10 mouse cellular contexts compared by ENCODE assay signal in the genomic region with DNA sequence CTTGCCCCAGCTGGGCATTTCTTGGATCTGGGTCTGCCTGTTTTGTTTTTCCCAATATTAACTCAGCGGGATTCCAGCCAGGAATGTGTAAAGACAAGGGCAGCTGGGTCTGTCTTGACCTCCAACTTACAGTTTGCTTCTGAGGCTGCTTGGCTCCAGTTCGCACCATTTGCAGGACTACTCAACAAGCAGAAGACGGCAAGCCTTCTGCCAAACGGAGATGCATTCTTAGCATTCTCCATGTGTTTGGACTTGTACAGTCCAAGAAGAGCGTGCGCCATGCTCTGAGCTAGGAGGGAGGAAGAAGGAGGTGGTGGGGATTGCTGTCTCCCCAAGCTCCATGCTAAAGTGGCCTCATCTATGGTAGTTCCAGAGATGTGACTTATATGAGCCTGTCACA.
A peak's percentile ranks its signal among the peaks of the same experiment; 100 is the strongest.
DNase-seq lines count a peak whose midpoint lies in the region; ATAC-seq and TF ChIP-seq lines count a peak whose summit lies in the region.
"Had no signal": no experiment of that assay in that cellular context is flagged by ENCODE, and none has a peak within 500 bp of the region (broad histone marks: within the 10 kb centered on the region; RNA-seq: fewer than 3 reads in every experiment).

No protein-coding gene starts in this region.

- peak; percentile 29 for DNase-seq in embryo, embryonic 10 days (ENCODE audit: low spot score)
- DNase-seq in embryo, embryonic 10.5 days (ENCODE audit: low spot score): no peak
- peak; percentile 8 for DNase-seq in kidney, adult 2 months
- peak; percentile 32 for DNase-seq in NIH3T3 (ENCODE audit: low read depth)
- peak; percentile 77 for DNase-seq in lung, embryonic 14.5 days
- no peak for DNase-seq in frontal cortex, adult 2 months (ENCODE audit: extremely low spot score in 1 of 2, low spot score in 1 of 2)
- no peak for DNase-seq in layer of hippocampus, postnatal 36 days
- DNase-seq: cerebellum, adult 11-12 months had no signal

- no peak overlapping the region for H3K9ac ChIP-seq in kidney, embryonic 14.5 days (ENCODE audit: low read depth, low read length)
- H3K9ac ChIP-seq in lung, embryonic 14.5 days: no peak overlapping the region
- H3K9ac ChIP-seq: neural tube, embryonic 13.5 days had no signal

- no peak for TF ChIP-seq CTCF in kidney, adult 2 months (conservative IDR thresholded peaks at IDR 0.05; ENCODE audit: insufficient read depth, insufficient read length, low read depth, low read length)
- TF ChIP-seq CTCF in lung, embryonic 14.5 days (IDR thresholded peaks at IDR 0.05; ENCODE audit: low read depth): no peak

- H3K9me3 ChIP-seq in kidney, embryonic 14.5 days (ENCODE audit: control insufficient read depth, low read length): no peaks in the 10 kb centered on the region
- no peaks in the 10 kb centered on the region for H3K9me3 ChIP-seq in lung, embryonic 14.5 days (ENCODE audit: low read depth, low read length)
- H3K9me3 ChIP-seq: neural tube, embryonic 13.5 days had no signal

- 67% methylated on average over 6 of the region's 6 CpGs for WGBS in kidney, adult 2 months
- 81% methylated on average over 6 of the region's 6 CpGs for WGBS in kidney, embryonic 14.5 days
- WGBS in lung, embryonic 14.5 days: 36% methylated on average over 6 of the region's 6 CpGs

- no peaks in the 10 kb centered on the region for H3K36me3 ChIP-seq in kidney, adult 2 months (ENCODE audit: control insufficient read depth, insufficient read depth, low read length)
- H3K36me3 ChIP-seq in kidney, embryonic 14.5 days (ENCODE audit: control insufficient read depth, insufficient read depth, low read length): no peaks in the 10 kb centered on the region
- no peaks in the 10 kb centered on the region for H3K36me3 ChIP-seq in lung, embryonic 14.5 days (ENCODE audit: insufficient read depth)
- H3K36me3 ChIP-seq: neural tube, embryonic 13.5 days had no signal

- TF ChIP-seq POLR2A in kidney, adult 2 months (IDR thresholded peaks at IDR 0.05; ENCODE audit: low read depth, low read length): no peak

- ATAC-seq in kidney, embryonic 14.5 days (ENCODE audit: low FRiP score, low TSS enrichment): no peak
- ATAC-seq in lung, embryonic 14.5 days (ENCODE audit: insufficient read depth): peak; percentile 88

- no peak overlapping the region for H3K4me3 ChIP-seq in kidney, adult 2 months (ENCODE audit: insufficient read depth, low read depth, low read length)
- H3K4me3 ChIP-seq in kidney, embryonic 14.5 days (ENCODE audit: low read length): no peak overlapping the region
- H3K4me3 ChIP-seq in lung, embryonic 14.5 days (ENCODE audit: low read depth, low read length): no peak overlapping the region
- H3K4me3 ChIP-seq: neural tube, embryonic 13.5 days had no signal

- no peaks in the 10 kb centered on the region for H3K4me1 ChIP-seq in kidney, adult 2 months (ENCODE audit: control insufficient read depth, insufficient read depth, low read length)
- no peaks in the 10 kb centered on the region for H3K4me1 ChIP-seq in kidney, embryonic 14.5 days (ENCODE audit: control insufficient read depth, insufficient read depth, low read length)
- H3K4me1 ChIP-seq in lung, embryonic 14.5 days (ENCODE audit: insufficient read depth): no peaks in the 10 kb centered on the region

- no peak overlapping the region for H3K27ac ChIP-seq in kidney, adult 2 months (ENCODE audit: insufficient read depth, low read depth, low read length)
- no peak overlapping the region for H3K27ac ChIP-seq in kidney, embryonic 14.5 days (ENCODE audit: low read depth, low read length)
- H3K27ac ChIP-seq in lung, embryonic 14.5 days (ENCODE audit: low read depth): no peak overlapping the region
- H3K27ac ChIP-seq: neural tube, embryonic 13.5 days had no signal

- no peaks in the 10 kb centered on the region for H3K27me3 ChIP-seq in kidney, adult 2 months (replicated peaks; ENCODE audit: control insufficient read depth, insufficient read depth, low read length)
- no peaks in the 10 kb centered on the region for H3K27me3 ChIP-seq in kidney, embryonic 14.5 days (ENCODE audit: control insufficient read depth, insufficient read depth, low read length)
- no peaks in the 10 kb centered on the region for H3K27me3 ChIP-seq in lung, embryonic 14.5 days (ENCODE audit: insufficient read depth, low read length)
- H3K27me3 ChIP-seq: neural tube, embryonic 13.5 days had no signal

- H3K4me2 ChIP-seq in kidney, embryonic 14.5 days (replicated peaks; ENCODE audit: low read depth, low read length): no peak overlapping the region
- H3K4me2 ChIP-seq in lung, embryonic 14.5 days: no peak overlapping the region
- H3K4me2 ChIP-seq: neural tube, embryonic 13.5 days had no signal

Comparison
In these comparisons a context has a peak if more than half of its experiments do, and no peak if none do; other contexts are left out.
1. DNase-seq: peak in embryo, embryonic 10 days (single experiment), kidney, adult 2 months (single experiment), NIH3T3 (single experiment) and lung, embryonic 14.5 days (single experiment); none in embryo, embryonic 10.5 days (single experiment), frontal cortex, adult 2 months (0 of 2) and layer of hippocampus, postnatal 36 days (0 of 2).